Mouse (Mus musculus) G1E (cell line): Measurements from ENCODE around the gene Trmt11.
"Not testable (repeated sequence)": the region's sequence is repeated elsewhere in the genome, so short reads cannot be mapped to it uniquely, and the experiment has no call there.

ENCODE experiments used
- CTCF ChIP-seq: IDR thresholded peaks from 2 replicates; pipeline ENCODE4 v1.5.1; 2012; ENCODE audit warnings: low read depth, low read length, inconsistent platforms, mixed read lengths
- GATA1 ChIP-seq: IDR thresholded peaks from 2 replicates; pipeline ENCODE4 v1.6.1; 2012; ENCODE audit warnings: borderline replicate concordance, low read length, inconsistent platforms, mixed read lengths
- POLR2AphosphoS5 ChIP-seq: IDR thresholded peaks from 2 replicates; pipeline ENCODE4 v1.6.1; 2012; ENCODE audit warnings: low read depth, low read length, inconsistent platforms; ENCODE audit not compliant: insufficient replicate concordance
- TAL1 ChIP-seq: conservative IDR thresholded peaks from 2 replicates; pipeline ENCODE4 v1.6.1; 2012; ENCODE audit warnings: low read depth, low read length, inconsistent platforms, mixed read lengths

- not testable (repeated sequence) for TF ChIP-seq CTCF, POLR2AphosphoS5, GATA1, TAL1
These were observed 27.9 kb upstream of the Trmt11 start for GRCm38 (mm10) chr10:30628444-30628843.
